Mouse (Mus musculus) neural tube, postnatal 0 days (tissue): Measurements from ENCODE around the gene Spred2. TPM values are rescaled to one million over a fixed set of nuclear protein-coding genes. Genes with fewer than 3 reads are reported as not detected.

ENCODE experiments used
- polyA plus RNA-seq: library from polyadenylated mRNA; unstranded; fragments of >200 nt; fragmentation: Nextera tagmentation; extraction: Ambion mirVana; gene quantifications from 2 replicates; pipeline ENCODE4 v1.2.1, GENCODE M21; 2015

Gene Spred2
- 9.5 and 9.9 TPM in 2 replicates for polyA plus RNA-seq

GRCm38 (mm10) chr11:19923888-19924756, at the start of gene Spred2:
Spred2 (plus strand) TSS chr11:19924375.

Other genes with a start within 250 kb of the Spred2 start
- gene Actr2, start 188.5 kb downstream of the Spred2 start, polyA plus RNA-seq: 134 and 140 TPM in 2 replicates